In the genomic region with DNA sequence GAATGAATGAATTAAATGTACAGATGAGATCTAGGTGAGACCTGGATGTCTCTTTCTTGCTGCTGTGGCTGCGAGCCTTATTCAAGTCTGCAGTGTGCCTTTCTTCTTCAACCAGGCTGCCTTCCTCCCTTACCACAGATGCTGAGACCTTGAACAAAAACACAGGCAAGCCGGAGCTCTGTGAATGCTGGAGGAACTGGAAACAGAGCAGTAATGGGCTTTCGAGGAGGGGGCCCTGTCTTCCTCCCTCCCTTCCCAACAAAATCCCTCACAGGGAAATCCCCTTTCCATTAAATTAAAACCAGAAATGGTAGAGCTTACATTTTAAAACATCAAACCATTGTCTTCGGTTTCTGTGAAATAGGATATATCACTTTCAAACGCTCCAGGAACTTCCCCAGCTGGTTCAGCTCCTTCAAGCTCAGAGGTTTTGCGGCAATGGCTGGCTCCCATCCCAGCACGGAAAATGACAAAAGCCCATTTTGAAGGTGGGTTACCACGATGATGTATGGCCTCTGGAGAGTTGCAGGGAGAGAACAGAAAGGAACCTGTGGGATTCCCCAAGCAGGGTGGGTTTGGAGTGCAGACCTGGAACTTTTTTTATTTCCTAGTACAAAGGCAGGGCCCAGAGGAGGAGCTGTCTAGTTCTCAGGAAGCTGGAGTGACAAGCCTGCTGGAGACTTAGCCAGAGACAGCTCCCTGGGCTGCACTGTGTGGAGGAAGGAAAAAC, we compare ENCODE assay signal across 9 mouse cellular contexts. TPM values are rescaled to one million over a fixed set of nuclear protein-coding genes. Genes with fewer than 3 reads are reported as not detected.
A peak's percentile ranks its signal among the peaks of the same experiment; 100 is the strongest.
DNase-seq lines count a peak whose midpoint lies in the region; ATAC-seq and TF ChIP-seq lines count a peak whose summit lies in the region.
"Had no signal": no experiment of that assay in that cellular context is flagged by ENCODE, and none has a peak within 500 bp of the region (broad histone marks: within the 10 kb centered on the region; RNA-seq: fewer than 3 reads in every experiment).

No protein-coding gene starts in this region.

- H3K4me3 ChIP-seq in layer of hippocampus, adult 2 months, result no peak overlapping the region
- no peak overlapping the region for H3K4me3 ChIP-seq in heart, embryonic 15.5 days
- H3K4me3 ChIP-seq in myocyte, result no peak overlapping the region
- no peak overlapping the region for H3K4me3 ChIP-seq in forebrain, embryonic 16.5 days (replicated peaks; ENCODE audit: low read length)

- no peaks in the 10 kb centered on the region for H3K4me1 ChIP-seq in heart, embryonic 15.5 days (replicated peaks)
- H3K4me1 ChIP-seq in forebrain, embryonic 16.5 days (replicated peaks; ENCODE audit: control insufficient read depth, insufficient read depth, low read length), result no peaks in the 10 kb centered on the region

- H3ac ChIP-seq in myocyte (ENCODE audit: control insufficient read depth, insufficient read length), result no peak overlapping the region

- H3K79me2 ChIP-seq in myocyte (ENCODE audit: control insufficient read depth, insufficient read depth), result no peaks in the 10 kb centered on the region

- H3K4me2 ChIP-seq in heart, embryonic 15.5 days, result no peak overlapping the region
- peak overlapping the region; percentile 54 for H3K4me2 ChIP-seq in myocyte (ENCODE audit: low read depth)
- H3K4me2 ChIP-seq in forebrain, embryonic 16.5 days (ENCODE audit: low read length), result no peak overlapping the region

- no peaks in the 10 kb centered on the region for H3K36me3 ChIP-seq in heart, embryonic 15.5 days
- no peaks in the 10 kb centered on the region for H3K36me3 ChIP-seq in myocyte (ENCODE audit: control insufficient read depth, insufficient read depth)
- H3K36me3 ChIP-seq in forebrain, embryonic 16.5 days (ENCODE audit: control insufficient read depth, insufficient read depth), result no peaks in the 10 kb centered on the region

- TF ChIP-seq CTCF in layer of hippocampus, adult 2 months (conservative IDR thresholded peaks at IDR 0.05), result no peak

- H3K9me3 ChIP-seq in heart, embryonic 15.5 days (replicated peaks), result no peaks in the 10 kb centered on the region
- no peaks in the 10 kb centered on the region for H3K9me3 ChIP-seq in forebrain, embryonic 16.5 days (ENCODE audit: control insufficient read depth, low read length)

- H3K27me3 ChIP-seq in heart, embryonic 15.5 days, result no peaks in the 10 kb centered on the region
- no peaks in the 10 kb centered on the region for H3K27me3 ChIP-seq in myocyte (ENCODE audit: control insufficient read depth, insufficient read depth, insufficient read length)
- no peaks in the 10 kb centered on the region for H3K27me3 ChIP-seq in forebrain, embryonic 16.5 days (replicated peaks; ENCODE audit: control insufficient read depth, insufficient read depth, low read length)

- peak; percentile 58; the same call in 1 of the 2 replicates for ATAC-seq in heart, embryonic 15.5 days (replicated peaks; ENCODE audit: insufficient number of reproducible peaks, insufficient read depth, low FRiP score, low read depth)
- no peak for ATAC-seq in forebrain, embryonic 16.5 days

- no peak for TF ChIP-seq POLR2A in myocyte (IDR thresholded peaks at IDR 0.05; ENCODE audit: insufficient read length, low read depth)

- no peak overlapping the region for H3K9ac ChIP-seq in heart, embryonic 15.5 days
- H3K9ac ChIP-seq in forebrain, embryonic 16.5 days (replicated peaks; ENCODE audit: low read depth, low read length), result no peak overlapping the region

- H3K27ac ChIP-seq in layer of hippocampus, adult 2 months, result peak overlapping the region; percentile 28; the same call in 1 of the 2 replicates
- H3K27ac ChIP-seq in heart, embryonic 15.5 days, result peak overlapping the region; percentile 30; the same call in 1 of the 2 replicates
- no peak overlapping the region for H3K27ac ChIP-seq in forebrain, embryonic 16.5 days (ENCODE audit: low read length)

- 40% methylated on average over 8 of the region's 8 CpGs for WGBS in heart, embryonic 15.5 days
- 63% methylated on average over 8 of the region's 8 CpGs for WGBS in forebrain, embryonic 16.5 days

- no peak for DNase-seq in layer of hippocampus, adult 2 months (ENCODE audit: low spot score in 2 of 2)
- DNase-seq in layer of hippocampus, adult 18-20 months (ENCODE audit: low spot score in 2 of 2), result no peak
- peak; percentile 68 for DNase-seq in kidney, postnatal 14 days
- no peak for DNase-seq in testis, postnatal 10 days (ENCODE audit: low spot score)
- DNase-seq in layer of hippocampus, adult 9-10 months (ENCODE audit: low spot score), result no peak

TF ChIP-seq in myocyte, 11 proteins besides CTCF, POLR2A, EP300 and RAD21:
- TF ChIP-seq CEBPB (IDR thresholded peaks at IDR 0.05; ENCODE audit: insufficient read depth, poor library complexity, severe bottlenecking) (no peak), POLR2AphosphoS2 (IDR thresholded peaks at IDR 0.05; ENCODE audit: insufficient read length, low read depth) (no peak), MYOD1 (IDR thresholded peaks at IDR 0.05; ENCODE audit: control insufficient read depth in 1 of 3, insufficient read length in 2 of 3, low read depth in 2 of 3) (peak in 1 of 3 experiments; percentile 9)
TF ChIP-seq in myocyte: peak in this region for 1.

RNA-seq across cellular contexts. Expression of a gene that starts 44.0 kb away (rescaled TPM):
- not detected for total RNA-seq in layer of hippocampus, adult 2 months (2021)
- not detected for total RNA-seq in layer of hippocampus, adult 18-20 months (2021)
- not detected in 2 replicates for polyA plus RNA-seq in heart, embryonic 15.5 days (2015; fragmentation: Nextera tagmentation; extraction: Ambion mirVana)
- not detected for polyA plus RNA-seq in myocyte (2012; fragmentation: generic; extraction: Trizol)
- polyA plus RNA-seq in forebrain, embryonic 16.5 days (2015; fragmentation: Nextera tagmentation; extraction: Ambion mirVana), result not detected in 2 replicates
- polyA plus RNA-seq: neural tube, embryonic 14.5 days had no signal
